Mouse (Mus musculus) midbrain, embryonic 11.5 days (tissue): ENCODE results near the gene H13. TPM values are rescaled to one million over a fixed set of nuclear protein-coding genes. Genes with fewer than 3 reads are reported as not detected.

ENCODE experiments used
- ATAC-seq: fragments of 200-750 bp; cut with Nextera tagmentation; 2 replicates; pipeline ENCODE4 v1.8.0; 2017; ENCODE audit warnings: moderate TSS enrichment, moderate library complexity; ENCODE audit not compliant: low FRiP score
- DNase-seq: peaks from one replicate; pipeline ENCODE4 v3.0.0; 2015; ENCODE audit warnings: low spot score; ENCODE audit errors: missing footprints
- H3K27ac ChIP-seq: fragments of 300-500 bp; sonication (generic); 2 replicates; pipeline ENCODE4 v1.5.1; 2014; ENCODE audit warnings: low read depth, low read length
- H3K27me3 ChIP-seq: fragments of 300-500 bp; sonication (generic); 2 replicates; pipeline ENCODE4 v1.6.1; 2014; ENCODE audit warnings: mild to moderate bottlenecking, low read length, moderate library complexity, mixed read lengths; ENCODE audit not compliant: control insufficient read depth, insufficient read depth
- H3K36me3 ChIP-seq: fragments of 300-500 bp; sonication (generic); 2 replicates; pipeline ENCODE4 v1.6.1; 2014; ENCODE audit warnings: mild to moderate bottlenecking, low read length, moderate library complexity, mixed read lengths; ENCODE audit not compliant: control insufficient read depth, insufficient read depth
- H3K4me1 ChIP-seq: fragments of 300-500 bp; sonication (generic); 2 replicates; pipeline ENCODE4 v1.6.1; 2014; ENCODE audit warnings: low read length; ENCODE audit not compliant: control insufficient read depth, insufficient read depth
- H3K4me2 ChIP-seq: fragments of 300-500 bp; sonication (generic); 2 replicates; pipeline ENCODE4 v1.6.1; 2014; ENCODE audit warnings: mild to moderate bottlenecking, moderate library complexity
- H3K4me3 ChIP-seq: fragments of 300-500 bp; sonication (generic); 2 replicates; pipeline ENCODE4 v1.5.1; 2014; ENCODE audit warnings: low read depth, low read length
- H3K9ac ChIP-seq: fragments of 300-500 bp; sonication (generic); 2 replicates; pipeline ENCODE4 v1.6.1; 2014; ENCODE audit warnings: low read length
- H3K9me3 ChIP-seq: fragments of 300-500 bp; sonication (generic); 2 replicates; pipeline ENCODE4 v1.6.1; 2016; ENCODE audit warnings: low read length; ENCODE audit not compliant: control insufficient read depth
- WGBS: fragments of 180-500 bp; shearing (Covaris S2); extraction: QIAGEN DNeasy Blood & Tissue Kit; methylation state at CpG from one replicate; pipeline ENCODE4 v1.1.7; 2014; 5-methylcytosine and 5-hydroxymethylcytosine counted together
- polyA plus RNA-seq: library from polyadenylated mRNA; unstranded; fragments of >200 nt; fragmentation: Nextera tagmentation; extraction: Ambion mirVana; gene quantifications from 2 replicates; pipeline ENCODE4 v1.2.1, GENCODE M21; 2014

The H13 gene
- polyA plus RNA-seq, 1 experiment from 2014 or later = 119 TPM

- Histone ChIP-seq H3K27ac (no peak overlapping the region), H3K9me3 (no peaks in the 10 kb centered on the region), H3K4me1 (peaks cover 22% of the 10 kb centered on the region), H3K27me3 (no peaks in the 10 kb centered on the region), H3K4me2 (no peak overlapping the region), H3K4me3 (no peak overlapping the region), H3K9ac (no peak overlapping the region), H3K36me3 (peaks cover 21% of the 10 kb centered on the region; the same call in 1 of the 2 replicates)
- no peak for DNase-seq
- ATAC-seq = no peak
- WGBS = 91% methylated on average over 11 of the region's 11 CpGs
Measured at GRCm38 (mm10) chr2:152674148-152674547, 4.9 kb downstream of the H13 start.

GRCm38 (mm10) chr2:152675252-152675791 is 6.1 kb downstream of the H13 start:
- 92% methylated on average over 13 of the region's 13 CpGs for WGBS
- Histone ChIP-seq H3K9me3 (no peaks in the 10 kb centered on the region), H3K4me3 (no peak overlapping the region), H3K9ac (no peak overlapping the region), H3K27ac (no peak overlapping the region), H3K27me3 (no peaks in the 10 kb centered on the region), H3K4me2 (no peak overlapping the region), H3K36me3 (peaks cover 22% of the 10 kb centered on the region; the same call in 1 of the 2 replicates), H3K4me1 (peaks cover 20% of the 10 kb centered on the region)
- no peak for DNase-seq
- ATAC-seq = no peak

DNA sequence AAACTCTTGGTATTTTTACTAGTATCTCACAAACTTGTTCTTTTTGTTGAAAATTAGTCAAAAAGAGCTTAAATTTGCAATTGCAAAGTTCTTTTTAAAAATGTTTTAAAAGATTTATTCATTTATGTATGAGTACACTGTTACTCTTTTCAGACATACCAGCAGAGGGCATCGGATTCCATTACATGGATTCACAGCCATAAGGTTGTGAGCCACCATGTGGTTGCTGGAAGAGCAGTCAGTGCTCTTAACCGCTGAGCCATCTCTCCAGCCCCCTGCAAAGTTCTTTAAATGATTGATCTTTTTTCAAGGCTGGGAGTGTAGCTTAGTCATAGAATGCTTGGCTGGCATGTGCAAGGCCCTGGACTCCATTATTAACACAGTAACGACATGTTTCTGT is 9.0 kb downstream of the H13 start:
- H3K4me3 ChIP-seq = no peak overlapping the region
- peak; percentile 72; the same call in 1 of the 2 replicates for ATAC-seq
- WGBS = 63% methylated on average over 3 of the region's 3 CpGs
- H3K36me3 ChIP-seq = peaks cover 37% of the 10 kb centered on the region
- no peak overlapping the region for H3K9ac ChIP-seq
- no peaks in the 10 kb centered on the region for H3K27me3 ChIP-seq
- no peaks in the 10 kb centered on the region for H3K9me3 ChIP-seq
- H3K4me1 ChIP-seq = no peaks in the 10 kb centered on the region
- H3K4me2 ChIP-seq = no peak overlapping the region
- H3K27ac ChIP-seq = no peak overlapping the region
- DNase-seq = no peak

DNA sequence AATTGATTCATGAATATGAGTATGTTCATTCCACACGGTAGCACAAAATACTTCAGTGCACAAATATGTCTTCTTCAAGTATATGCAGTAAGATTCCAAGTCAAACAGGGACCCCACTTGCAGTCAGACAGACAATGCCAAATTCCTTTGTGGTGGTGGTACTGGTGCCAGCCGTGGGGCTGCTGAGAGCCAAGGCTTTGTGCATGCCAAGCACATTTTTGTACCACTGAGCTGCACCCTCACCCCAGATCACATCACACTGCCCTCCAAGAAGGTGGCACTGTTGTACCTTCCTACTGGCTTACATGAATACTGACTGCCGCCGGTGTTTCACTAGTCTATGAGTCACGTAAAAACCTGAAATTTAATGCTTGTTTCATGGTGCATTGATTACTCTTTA is 9.7 kb downstream of the H13 start:
- ATAC-seq (no peak), DNase-seq (no peak)
- Histone ChIP-seq H3K9me3 (no peaks in the 10 kb centered on the region), H3K9ac (no peak overlapping the region), H3K27me3 (no peaks in the 10 kb centered on the region), H3K4me3 (no peak overlapping the region), H3K4me1 (no peaks in the 10 kb centered on the region), H3K36me3 (peaks cover 43% of the 10 kb centered on the region), H3K4me2 (no peak overlapping the region), H3K27ac (no peak overlapping the region)
- WGBS = 91% methylated on average over 5 of the region's 5 CpGs

GRCm38 (mm10) chr2:152679701-152680355 is 10.6 kb downstream of the H13 start:
- Histone ChIP-seq H3K4me3 (no peak overlapping the region), H3K9me3 (no peaks in the 10 kb centered on the region), H3K4me1 (no peaks in the 10 kb centered on the region), H3K27me3 (no peaks in the 10 kb centered on the region), H3K36me3 (peaks cover 49% of the 10 kb centered on the region), H3K27ac (no peak overlapping the region), H3K4me2 (no peak overlapping the region), H3K9ac (no peak overlapping the region)
- DNase-seq (no peak), ATAC-seq (no peak)
- 90% methylated on average over 8 of the region's 8 CpGs for WGBS

DNA sequence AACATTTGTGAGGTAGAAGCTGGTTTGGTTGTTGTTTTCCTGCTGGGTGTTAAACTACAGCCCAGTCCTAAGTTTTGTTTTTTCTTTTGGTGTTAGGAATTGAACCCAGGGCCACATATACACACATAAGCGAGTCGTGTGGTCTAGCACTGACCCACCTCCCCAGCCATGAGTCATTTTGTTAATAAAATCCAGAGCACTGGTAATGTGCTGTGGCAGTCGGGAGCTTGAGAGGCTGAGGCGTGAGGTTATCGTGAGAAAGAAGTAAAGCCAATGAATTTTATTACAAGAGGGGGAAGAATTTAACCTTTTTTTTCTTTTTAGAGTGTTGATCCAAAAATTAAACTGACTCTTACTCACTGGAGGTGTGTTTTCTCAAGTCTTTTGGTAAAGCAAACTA is 13.8 kb downstream of the H13 start:
- H3K4me2 ChIP-seq = no peak overlapping the region
- H3K9ac ChIP-seq = no peak overlapping the region
- WGBS = 95% methylated on average over 5 of the region's 5 CpGs
- 0 out of 2 replicates have a peak, but pooled peaks cover 2% of the 10 kb centered on the region for H3K4me1 ChIP-seq
- no peaks in the 10 kb centered on the region for H3K9me3 ChIP-seq
- H3K27ac ChIP-seq = no peak overlapping the region
- no peak overlapping the region for H3K4me3 ChIP-seq
- ATAC-seq (no peak), DNase-seq (no peak)
- peaks cover 55% of the 10 kb centered on the region for H3K36me3 ChIP-seq
- H3K27me3 ChIP-seq = no peaks in the 10 kb centered on the region

- H3K4me3 ChIP-seq = peak overlapping the region; percentile 13; the same call in 1 of the 2 replicates
- no peaks in the 10 kb centered on the region for H3K27me3 ChIP-seq
- peaks cover 49% of the 10 kb centered on the region for H3K36me3 ChIP-seq
- DNase-seq (peak; percentile 86), ATAC-seq (peak; percentile 38)
- 0 out of 2 replicates have a peak, but pooled peaks cover 2% of the 10 kb centered on the region for H3K4me1 ChIP-seq
- H3K4me2 ChIP-seq = peak overlapping the region; percentile 36
- no peaks in the 10 kb centered on the region for H3K9me3 ChIP-seq
- H3K9ac ChIP-seq = no peak overlapping the region
- WGBS = 56% methylated on average over 12 of the region's 12 CpGs
- H3K27ac ChIP-seq = no peak overlapping the region
Measured at GRCm38 (mm10) chr2:152686399-152686798, 17.1 kb downstream of the H13 start.

DNA sequence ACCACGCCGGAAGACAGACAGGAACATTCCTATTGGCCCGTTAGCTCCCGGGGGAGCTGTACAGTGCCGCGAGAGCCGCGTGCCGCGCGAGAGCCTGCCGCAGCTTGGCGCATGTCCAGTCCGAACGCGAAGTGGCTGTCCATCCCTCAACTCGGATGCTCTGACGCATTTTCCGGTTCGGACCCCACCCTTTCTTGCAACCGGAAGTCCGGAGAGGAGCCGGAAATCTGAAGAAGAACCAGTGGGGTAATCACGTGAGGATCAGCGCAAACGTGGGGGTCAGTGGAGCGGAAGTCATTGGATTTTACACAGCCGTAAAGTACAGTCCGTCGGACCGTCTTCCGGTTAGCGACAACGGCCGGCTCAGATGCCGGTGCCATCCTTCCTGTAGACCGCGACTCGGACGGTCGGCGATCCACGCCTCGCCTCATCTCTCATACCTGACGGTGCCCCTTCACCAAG is 17.6 kb downstream of the H13 start, which contains the start of gene Mcts2:
TSS of gene Mcts2 (plus strand) at position 230 of the 462 bp plus-strand sequence.
- 44% methylated on average over 45 of the region's 45 CpGs for WGBS
- ATAC-seq (peak; percentile 97), DNase-seq (peak; percentile 96)
- H3K4me1 ChIP-seq = 0 out of 2 replicates have a peak, but pooled peaks cover 2% of the 10 kb centered on the region
- H3K27me3 ChIP-seq = no peaks in the 10 kb centered on the region
- H3K9me3 ChIP-seq = no peaks in the 10 kb centered on the region
- H3K36me3 ChIP-seq = peaks cover 45% of the 10 kb centered on the region
- H3K4me2 ChIP-seq = peak within 1 kb of the TSS; percentile 55
- H3K9ac ChIP-seq = peak within 1 kb of the TSS; percentile 45
- H3K4me3 ChIP-seq = peak within 1 kb of the TSS; percentile 37
- no peak within 1 kb of the TSS for H3K27ac ChIP-seq

GRCm38 (mm10) chr2:152691564-152692217 is 22.4 kb downstream of the H13 start:
- H3K9me3 ChIP-seq = no peaks in the 10 kb centered on the region
- 83% methylated on average over 7 of the region's 7 CpGs for WGBS
- 0 out of 2 replicates have a peak, but pooled peaks cover 2% of the 10 kb centered on the region for H3K4me1 ChIP-seq
- DNase-seq (no peak), ATAC-seq (no peak)
- H3K9ac ChIP-seq = no peak overlapping the region
- H3K36me3 ChIP-seq = peaks cover 17% of the 10 kb centered on the region
- H3K4me3 ChIP-seq = no peak overlapping the region
- H3K4me2 ChIP-seq = no peak overlapping the region
- no peaks in the 10 kb centered on the region for H3K27me3 ChIP-seq
- no peak overlapping the region for H3K27ac ChIP-seq
